Mouse (Mus musculus) liver, postnatal 0 days (tissue): ENCODE measurements around the gene Gng10. TPM values are rescaled to one million over a fixed set of nuclear protein-coding genes. Genes with fewer than 3 reads are reported as not detected.

Source experiments
- ATAC-seq: fragments of 200-750 bp; cut with Nextera tagmentation; 2 replicates; pipeline ENCODE4 v1.8.0; 2017; ENCODE audit warnings: mild to moderate bottlenecking, moderate library complexity
- DNase-seq: peaks from one replicate; pipeline ENCODE4 v3.0.0-alpha.2; 2016
- H3K27ac ChIP-seq: fragments of 300-500 bp; sonication (generic); 2 replicates; pipeline ENCODE4 v1.5.1; 2014; ENCODE audit warnings: antibody characterized with exemption, moderate library complexity, mild to moderate bottlenecking, low read depth
- H3K27me3 ChIP-seq: fragments of 300-500 bp; sonication (generic); 2 replicates; pipeline ENCODE4 v1.6.1; 2014; ENCODE audit warnings: low read length, control low read depth, mixed read lengths; ENCODE audit not compliant: insufficient read depth
- H3K36me3 ChIP-seq: fragments of 300-500 bp; sonication (generic); replicated peaks from 2 replicates; pipeline ENCODE4 v1.6.1; 2014; ENCODE audit warnings: mild to moderate bottlenecking, control low read depth, low read length, moderate library complexity, mixed read lengths; ENCODE audit not compliant: insufficient read depth
- H3K4me1 ChIP-seq: fragments of 300-500 bp; sonication (generic); 2 replicates; pipeline ENCODE4 v1.6.1; 2014; ENCODE audit warnings: antibody characterized with exemption, mild to moderate bottlenecking, control low read depth; ENCODE audit not compliant: insufficient read depth
- H3K4me2 ChIP-seq: fragments of 300-500 bp; sonication (generic); 2 replicates; pipeline ENCODE4 v1.6.1; 2014; ENCODE audit warnings: low read depth, mild to moderate bottlenecking, low read length, moderate library complexity, mixed read lengths
- H3K4me3 ChIP-seq: fragments of 300-500 bp; sonication (generic); 2 replicates; pipeline ENCODE4 v1.5.1; 2014; ENCODE audit warnings: low read depth, low read length
- H3K9ac ChIP-seq: fragments of 300-500 bp; sonication (generic); replicated peaks from 2 replicates; pipeline ENCODE4 v1.6.1; 2014; ENCODE audit warnings: mild to moderate bottlenecking, moderate library complexity
- H3K9me3 ChIP-seq: fragments of 300-500 bp; sonication (generic); 2 replicates; pipeline ENCODE4 v1.6.1; 2016; ENCODE audit warnings: mild to moderate bottlenecking, control low read depth, low read length, mixed read lengths
- CTCF ChIP-seq: sonication (generic); IDR thresholded peaks from 2 replicates; pipeline ENCODE4 v1.5.1; 2016; ENCODE audit warnings: antibody characterized with exemption, low read depth
- EP300 ChIP-seq: IDR thresholded peaks from 2 replicates; pipeline ENCODE4 v1.6.1; 2016; ENCODE audit warnings: antibody characterized with exemption, low read depth, mild to moderate bottlenecking
- WGBS: fragments of 180-500 bp; shearing (Covaris S2); extraction: QIAGEN DNeasy Blood & Tissue Kit; methylation state at CpG from one replicate; pipeline ENCODE4 v1.1.7; 2014; ENCODE audit not compliant: insufficient replicate concordance; 5-methylcytosine and 5-hydroxymethylcytosine counted together
- polyA plus RNA-seq: library from polyadenylated mRNA; unstranded; fragments of >200 nt; fragmentation: Nextera tagmentation; extraction: Ambion mirVana; gene quantifications from 2 replicates; pipeline ENCODE4 v1.2.1, GENCODE M21; 2015

Gng10 gene
- polyA plus RNA-seq, 1 experiment from 2014 or later, result 16.2 TPM

DNA sequence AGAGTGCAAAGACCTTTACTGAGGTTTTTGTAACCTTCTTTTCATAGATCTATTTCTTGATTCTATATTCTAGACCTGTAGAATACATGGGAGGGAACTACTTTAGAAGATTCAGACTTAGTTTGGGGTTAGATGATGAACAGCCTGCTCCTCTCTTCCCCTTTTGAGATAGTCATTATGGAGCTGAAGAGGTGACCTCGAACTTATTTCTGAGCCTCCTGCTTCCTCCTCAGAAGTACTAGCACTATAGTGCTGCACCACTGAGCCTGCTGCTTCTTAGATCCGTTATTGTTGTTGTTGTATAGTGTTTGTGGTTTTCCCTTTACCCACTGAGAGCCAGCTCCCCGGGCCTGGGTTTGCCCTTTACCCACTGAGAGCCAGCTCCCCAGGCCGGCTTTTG lies 25.2 kb upstream of the Gng10 start:
- Histone ChIP-seq H3K4me3 (no peak overlapping the region), H3K4me2 (no peak overlapping the region), H3K9ac (no peak overlapping the region), H3K27me3 (no peaks in the 10 kb centered on the region), H3K36me3 (0 out of 2 replicates have a peak, but pooled peaks cover 3% of the 10 kb centered on the region), H3K9me3 (no peaks in the 10 kb centered on the region), H3K27ac (peak overlapping the region; percentile 14; the same call in 1 of the 2 replicates), H3K4me1 (peaks cover 37% of the 10 kb centered on the region)
- TF ChIP-seq EP300 (no peak), CTCF (no peak)
- ATAC-seq, result no peak
- WGBS, result 28% methylated on average over 4 of the region's 4 CpGs
- DNase-seq, result no peak

DNA sequence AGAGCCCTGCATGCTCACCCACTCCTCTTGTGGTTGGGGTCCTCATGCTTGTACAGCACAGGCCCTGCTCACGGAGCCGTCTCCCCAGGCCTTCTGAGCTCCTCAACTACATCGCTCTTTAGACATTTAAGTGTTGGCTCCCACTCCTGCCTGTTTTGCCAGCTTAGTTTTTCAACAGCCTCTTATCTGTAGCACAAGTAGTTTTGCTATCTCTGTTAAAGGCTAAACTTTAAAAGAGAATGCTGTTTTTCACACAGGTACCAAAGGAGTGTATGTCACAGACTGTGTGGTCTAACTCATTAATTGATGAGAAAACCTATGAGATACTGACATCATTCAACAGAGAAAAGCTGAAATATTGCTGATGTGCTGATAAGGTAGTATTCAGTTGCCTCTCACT lies 23.4 kb upstream of the Gng10 start:
- Histone ChIP-seq H3K4me1 (peaks cover 29% of the 10 kb centered on the region), H3K27me3 (no peaks in the 10 kb centered on the region), H3K27ac (no peak overlapping the region), H3K9me3 (no peaks in the 10 kb centered on the region), H3K4me3 (no peak overlapping the region), H3K36me3 (0 out of 2 replicates have a peak, but pooled peaks cover 3% of the 10 kb centered on the region), H3K9ac (no peak overlapping the region), H3K4me2 (no peak overlapping the region)
- ATAC-seq (no peak), DNase-seq (no peak)
- WGBS, result 42% methylated on average over 3 of the region's 3 CpGs
- TF ChIP-seq EP300, result no peak

DNA sequence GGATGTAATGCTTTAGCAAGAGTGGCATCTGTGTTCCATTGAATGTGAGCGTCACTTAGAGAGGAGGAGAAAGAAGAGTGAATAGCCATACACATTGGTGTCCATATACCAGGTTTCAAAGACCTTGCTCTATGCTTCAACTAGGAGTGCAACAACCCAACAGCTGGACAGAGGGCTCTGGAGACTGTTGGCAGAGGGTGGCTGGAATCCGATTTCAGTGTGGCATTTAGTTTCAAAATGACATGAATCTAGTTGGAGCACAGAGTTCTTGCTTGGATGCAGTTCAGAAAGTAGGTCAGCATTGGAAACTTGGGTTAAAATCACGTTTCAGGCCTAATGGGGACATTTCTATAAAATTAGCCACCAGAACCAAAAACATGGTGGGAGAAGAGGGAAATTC lies 19.7 kb upstream of the Gng10 start:
- Histone ChIP-seq H3K27ac (no peak overlapping the region), H3K4me3 (no peak overlapping the region), H3K9ac (no peak overlapping the region), H3K36me3 (peaks cover 23% of the 10 kb centered on the region), H3K4me1 (peaks cover 6% of the 10 kb centered on the region), H3K27me3 (no peaks in the 10 kb centered on the region), H3K9me3 (no peaks in the 10 kb centered on the region), H3K4me2 (no peak overlapping the region)
- TF ChIP-seq EP300 (no peak), CTCF (no peak)
- WGBS, result 80% methylated on average over 3 of the region's 3 CpGs
- ATAC-seq, result no peak
- no peak for DNase-seq

DNA sequence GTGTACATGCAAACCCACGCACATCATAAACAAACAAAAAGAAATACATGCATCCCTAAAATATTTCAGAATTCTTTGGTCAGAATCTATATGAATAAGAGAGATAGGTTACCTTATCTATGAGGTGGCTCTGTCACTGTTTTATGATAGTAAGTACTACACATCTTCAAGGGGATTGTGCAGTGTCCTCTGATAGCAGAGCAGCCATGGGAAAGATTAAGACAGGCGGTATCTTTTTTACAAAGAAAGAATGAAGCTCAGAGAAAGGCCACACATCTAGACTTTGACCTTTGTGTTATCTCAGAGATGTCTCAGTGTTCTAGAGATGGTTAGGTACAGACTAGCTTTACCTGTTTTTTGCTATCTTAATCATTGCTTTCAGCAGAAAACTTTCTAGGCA lies 18.0 kb upstream of the Gng10 start:
- no peak overlapping the region for H3K4me2 ChIP-seq
- no peaks in the 10 kb centered on the region for H3K4me1 ChIP-seq
- H3K27ac ChIP-seq, result no peak overlapping the region
- H3K27me3 ChIP-seq, result no peaks in the 10 kb centered on the region
- TF ChIP-seq EP300 (no peak), CTCF (no peak)
- H3K9me3 ChIP-seq, result no peaks in the 10 kb centered on the region
- H3K4me3 ChIP-seq, result no peak overlapping the region
- WGBS, result 63% methylated on average over 2 of the region's 2 CpGs
- H3K9ac ChIP-seq, result no peak overlapping the region
- peaks cover 26% of the 10 kb centered on the region for H3K36me3 ChIP-seq
- no peak for ATAC-seq
- DNase-seq, result no peak

DNA sequence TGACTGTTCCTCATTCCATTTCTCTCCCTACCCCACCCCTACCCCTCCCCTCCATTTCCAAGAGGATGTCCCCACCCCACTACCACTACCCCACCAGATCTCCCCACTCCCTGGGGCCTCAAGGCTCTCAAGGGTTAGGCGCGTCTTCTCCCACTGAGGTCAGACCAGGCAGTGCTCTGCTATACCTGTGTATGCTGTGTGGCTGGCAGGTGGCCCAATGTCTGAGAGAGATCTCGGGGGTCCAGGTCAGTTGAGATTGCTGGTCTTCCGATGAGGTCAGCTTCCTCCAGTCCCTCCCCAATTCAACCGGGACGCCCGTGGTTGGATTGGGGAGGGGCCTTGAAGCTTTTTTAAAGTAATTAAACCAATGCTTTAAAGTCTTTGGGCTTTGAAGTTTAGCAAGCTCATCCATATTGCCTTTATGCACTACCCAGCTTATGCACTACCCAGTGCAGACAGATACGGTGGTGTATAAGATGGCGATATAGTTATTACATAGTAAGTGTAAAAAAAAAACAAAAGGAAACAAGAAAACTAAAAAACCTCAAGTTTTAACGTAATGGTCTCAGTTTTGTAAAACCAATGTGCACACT lies 467 bp upstream of the Gng10 start:
- TF ChIP-seq EP300, result no peak
- no peak for TF ChIP-seq CTCF
- no peak for DNase-seq
- no peak for ATAC-seq
- H3K4me2 ChIP-seq, result peak overlapping the region; percentile 96
- no peaks in the 10 kb centered on the region for H3K9me3 ChIP-seq
- no peaks in the 10 kb centered on the region for H3K36me3 ChIP-seq
- peak overlapping the region; percentile 78 for H3K4me3 ChIP-seq
- H3K4me1 ChIP-seq, result peaks cover 14% of the 10 kb centered on the region
- no peaks in the 10 kb centered on the region for H3K27me3 ChIP-seq
- no peak overlapping the region for H3K27ac ChIP-seq
- H3K9ac ChIP-seq, result peak overlapping the region; percentile 79; the same call in 1 of the 2 replicates
- 78% methylated on average over 10 of the region's 10 CpGs for whole genome bisulfite sequencing

DNA sequence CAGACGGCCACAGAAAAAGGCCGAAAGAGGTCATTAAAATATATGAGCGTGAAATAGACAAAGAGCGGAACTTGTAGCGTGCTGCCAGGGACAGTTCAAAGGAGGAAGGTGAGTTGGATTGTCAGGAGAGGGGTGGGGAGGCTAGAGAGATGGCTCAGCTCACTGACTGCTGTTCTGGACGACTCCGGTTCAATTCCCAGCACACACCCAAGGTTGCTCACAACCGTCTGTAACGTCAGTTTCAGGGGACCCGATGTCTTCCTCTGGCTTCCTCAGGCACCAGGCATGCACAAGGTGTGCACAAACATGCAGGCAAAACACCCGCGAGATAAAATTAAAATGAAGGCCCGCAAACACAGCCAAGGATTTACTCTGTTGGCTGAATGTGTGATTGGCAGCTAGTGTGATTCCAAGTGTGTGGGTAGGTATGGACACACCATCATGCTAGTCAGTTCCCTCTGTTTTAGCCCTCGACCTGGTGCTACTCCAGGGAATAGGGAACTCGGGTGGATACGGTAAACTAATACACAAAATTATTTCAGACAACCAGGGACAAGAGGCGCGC lies 980 bp downstream of the Gng10 start:
- Histone ChIP-seq H3K4me3 (peak overlapping the region; percentile 78), H3K36me3 (no peaks in the 10 kb centered on the region), H3K4me2 (peak overlapping the region; percentile 96), H3K4me1 (peaks cover 19% of the 10 kb centered on the region), H3K9me3 (no peaks in the 10 kb centered on the region), H3K9ac (peak overlapping the region; percentile 79), H3K27me3 (no peaks in the 10 kb centered on the region), H3K27ac (no peak overlapping the region)
- TF ChIP-seq CTCF (no peak), EP300 (no peak)
- ATAC-seq (no peak), DNase-seq (no peak)
- WGBS, result 63% methylated on average over 18 of the region's 18 CpGs
